Mouse (Mus musculus): Measurements from ENCODE around the gene Dclre1a.

Dclre1a gene

DNA sequence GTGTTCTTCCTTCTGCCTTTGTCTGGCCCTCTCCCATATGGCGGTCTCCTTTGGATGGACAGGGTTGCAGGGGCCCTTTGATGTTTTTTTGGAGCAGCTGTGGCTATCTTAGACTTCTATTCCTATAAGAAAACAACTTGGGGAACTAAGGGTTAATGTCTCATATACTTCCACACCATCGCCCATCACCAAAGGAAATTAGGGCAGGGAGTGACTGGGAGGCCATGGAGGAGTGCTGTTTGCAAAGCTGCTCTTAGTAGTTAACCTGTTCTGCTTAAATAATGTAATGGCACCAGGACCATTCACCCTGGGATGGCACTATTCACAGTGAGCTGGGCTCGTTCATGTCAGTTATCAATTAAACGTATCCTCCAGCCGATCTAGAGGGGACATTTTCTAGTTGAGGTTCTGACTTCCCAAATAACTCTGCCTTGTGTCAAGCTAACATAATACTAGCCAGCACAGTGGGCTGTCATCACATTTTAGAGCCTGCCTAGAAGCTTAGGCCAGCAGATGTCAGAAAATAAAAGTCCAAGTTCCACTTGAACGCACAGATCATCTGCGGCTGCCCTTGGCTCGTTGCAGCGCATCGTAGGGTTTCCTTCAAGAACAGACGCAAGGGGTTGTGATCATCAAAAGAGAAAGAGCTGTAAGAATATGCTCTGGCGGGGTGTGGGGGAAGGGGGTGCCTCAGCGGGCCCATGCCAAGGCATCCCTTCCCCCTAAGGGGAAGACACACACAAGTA is 63.2 kb downstream of the Dclre1a start:
- no peak for DNase-seq (ENCODE audit: low read depth, low spot score)
